Mouse (Mus musculus): ENCODE measurements around the gene Arid1b. TPM values are rescaled to one million over a fixed set of nuclear protein-coding genes. Genes with fewer than 3 reads are reported as not detected.

Arid1b gene
- polyA plus RNA-seq, 1 experiment from 2014 or later = 4.8 TPM

DNA sequence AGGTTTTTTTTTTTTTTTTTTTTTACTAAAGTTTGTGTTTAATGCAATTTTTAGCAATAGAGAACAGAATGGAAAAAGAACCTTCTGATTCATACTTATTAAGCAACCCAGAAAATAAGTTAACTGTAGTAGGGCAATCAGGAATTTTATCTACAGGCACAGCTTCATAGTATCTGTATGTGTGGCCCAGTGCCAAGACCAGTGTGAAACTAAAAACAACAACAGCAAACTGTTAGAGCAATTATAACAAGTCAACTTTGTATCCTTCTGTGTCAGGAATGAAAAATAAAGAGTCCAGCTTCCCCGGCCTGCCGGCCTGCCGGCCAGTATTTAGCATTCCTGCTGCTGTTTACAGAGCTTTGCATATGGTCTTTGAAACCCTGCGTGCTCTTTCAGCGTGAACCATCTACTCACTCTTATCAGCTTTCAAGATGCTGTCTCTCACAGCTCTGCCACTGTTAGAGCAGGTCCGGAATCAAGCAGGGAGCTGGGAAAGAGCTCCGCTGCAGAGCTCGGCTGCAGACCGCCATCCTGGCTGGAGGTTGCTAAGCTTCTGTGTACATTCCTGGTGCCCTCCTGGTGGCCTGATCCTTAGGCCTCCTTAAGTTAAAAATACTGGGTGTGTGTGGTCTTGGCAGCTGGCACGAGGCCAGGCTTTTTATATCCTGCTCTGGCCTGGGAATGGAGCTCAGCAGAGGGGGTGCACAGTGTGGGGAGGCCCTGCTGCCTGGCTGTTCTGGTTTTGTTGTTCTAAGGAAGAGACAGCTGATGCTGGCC is 64.0 kb downstream of the Arid1b start:
- peak overlapping the region; percentile 45 for H3K4me2 ChIP-seq (replicated peaks; ENCODE audit: low read depth)
- H3K36me3 ChIP-seq (ENCODE audit: control insufficient read depth, insufficient read depth) = no peaks in the 10 kb centered on the region
- no peak overlapping the region; the same call in 1 of the 2 replicates for H3K27ac ChIP-seq (ENCODE audit: low read depth, low read length)
- 0 out of 2 replicates have a peak, but pooled peaks have one; percentile 54 for ATAC-seq
- peak; percentile 17; the same call in 1 of the 2 replicates for TF ChIP-seq CTCF (IDR thresholded peaks at IDR 0.05; ENCODE audit: low read depth)
- peaks cover 28% of the 10 kb centered on the region; the same call in 1 of the 2 replicates for H3K4me1 ChIP-seq (replicated peaks; ENCODE audit: control insufficient read depth, insufficient read depth, low read length)
- no peaks in the 10 kb centered on the region for H3K9me3 ChIP-seq (ENCODE audit: control insufficient read depth)
- H3K27me3 ChIP-seq (replicated peaks; ENCODE audit: control insufficient read depth, insufficient read depth, low read length) = no peaks in the 10 kb centered on the region
- whole genome bisulfite sequencing = 3% methylated on average over 10 of the region's 10 CpGs
- no peak overlapping the region for H3K4me3 ChIP-seq (ENCODE audit: low read depth, low read length)
- no peak overlapping the region for H3K9ac ChIP-seq (ENCODE audit: low read depth, low read length)

- no peak overlapping the region for H3K4me3 ChIP-seq (ENCODE audit: low read depth, low read length)
- no peaks in the 10 kb centered on the region for H3K36me3 ChIP-seq (ENCODE audit: control insufficient read depth, insufficient read depth)
- 64% methylated on average over 9 of the region's 9 CpGs for WGBS
- H3K4me2 ChIP-seq (replicated peaks; ENCODE audit: low read depth) = 0 out of 2 replicates have a peak overlapping the region, but pooled peaks have one; percentile 25
- H3K9ac ChIP-seq (ENCODE audit: low read depth, low read length) = no peak overlapping the region
- peaks cover 23% of the 10 kb centered on the region; the same call in 1 of the 2 replicates for H3K4me1 ChIP-seq (replicated peaks; ENCODE audit: control insufficient read depth, insufficient read depth, low read length)
- H3K27me3 ChIP-seq (replicated peaks; ENCODE audit: control insufficient read depth, insufficient read depth, low read length) = no peaks in the 10 kb centered on the region
- no peak for TF ChIP-seq CTCF (IDR thresholded peaks at IDR 0.05; ENCODE audit: low read depth)
- no peak overlapping the region for H3K27ac ChIP-seq (ENCODE audit: low read depth, low read length)
- ATAC-seq = no peak
- no peaks in the 10 kb centered on the region for H3K9me3 ChIP-seq (ENCODE audit: control insufficient read depth)
Measured at GRCm38 (mm10) chr17:5059092-5059601, 65.0 kb downstream of the Arid1b start.

DNA sequence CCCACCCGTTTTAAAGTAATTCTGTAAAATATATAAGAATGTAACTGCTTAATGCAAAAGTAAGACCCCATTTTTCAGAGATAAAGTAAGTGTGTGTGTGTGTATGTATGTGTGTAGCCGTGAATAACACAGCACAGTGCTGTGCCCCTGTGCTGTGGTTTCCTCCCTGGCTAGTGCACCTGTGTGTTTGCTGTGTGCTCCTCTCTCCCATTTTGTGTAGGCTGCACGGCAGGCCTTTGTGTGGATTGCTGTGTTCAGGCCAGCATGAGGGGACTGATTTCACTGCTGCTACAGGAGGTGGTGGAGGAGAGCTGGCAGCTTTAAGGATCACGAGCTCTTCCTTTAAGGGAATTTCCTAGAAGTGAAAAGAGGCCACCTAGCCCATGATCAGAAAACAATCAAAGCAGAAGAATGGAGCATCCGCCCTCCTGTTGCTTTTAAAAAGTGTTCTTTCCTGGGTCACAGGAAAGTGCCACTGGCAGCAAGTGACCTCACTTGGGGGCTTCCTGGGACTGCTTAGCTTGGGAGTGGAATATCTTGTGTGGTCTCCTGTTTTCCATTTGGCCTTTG is 66.5 kb downstream of the Arid1b start:
- no peak for ATAC-seq
- Histone ChIP-seq H3K9ac (ENCODE audit: low read depth, low read length) (no peak overlapping the region), H3K27me3 (replicated peaks; ENCODE audit: control insufficient read depth, insufficient read depth, low read length) (no peaks in the 10 kb centered on the region), H3K4me3 (ENCODE audit: low read depth, low read length) (no peak overlapping the region), H3K9me3 (ENCODE audit: control insufficient read depth) (no peaks in the 10 kb centered on the region), H3K4me1 (replicated peaks; ENCODE audit: control insufficient read depth, insufficient read depth, low read length) (peaks cover 22% of the 10 kb centered on the region; the same call in 1 of the 2 replicates), H3K4me2 (replicated peaks; ENCODE audit: low read depth) (no peak overlapping the region), H3K36me3 (ENCODE audit: control insufficient read depth, insufficient read depth) (no peaks in the 10 kb centered on the region), H3K27ac (ENCODE audit: low read depth, low read length) (no peak overlapping the region)
- WGBS = 54% methylated on average over 5 of the region's 5 CpGs
- no peak for TF ChIP-seq CTCF (IDR thresholded peaks at IDR 0.05; ENCODE audit: low read depth)

- Histone ChIP-seq H3K9me3 (ENCODE audit: control insufficient read depth) (no peaks in the 10 kb centered on the region), H3K36me3 (ENCODE audit: control insufficient read depth, insufficient read depth) (no peaks in the 10 kb centered on the region), H3K27ac (ENCODE audit: low read depth, low read length) (no peak overlapping the region), H3K9ac (ENCODE audit: low read depth, low read length) (no peak overlapping the region), H3K4me3 (ENCODE audit: low read depth, low read length) (no peak overlapping the region), H3K27me3 (replicated peaks; ENCODE audit: control insufficient read depth, insufficient read depth, low read length) (no peaks in the 10 kb centered on the region), H3K4me2 (replicated peaks; ENCODE audit: low read depth) (no peak overlapping the region), H3K4me1 (replicated peaks; ENCODE audit: control insufficient read depth, insufficient read depth, low read length) (peaks cover 22% of the 10 kb centered on the region; the same call in 1 of the 2 replicates)
- 84% methylated on average over 3 of the region's 3 CpGs for WGBS
- TF ChIP-seq CTCF (IDR thresholded peaks at IDR 0.05; ENCODE audit: low read depth) = no peak
- no peak for ATAC-seq
Measured at GRCm38 (mm10) chr17:5061183-5061582, 67.1 kb downstream of the Arid1b start.

DNA sequence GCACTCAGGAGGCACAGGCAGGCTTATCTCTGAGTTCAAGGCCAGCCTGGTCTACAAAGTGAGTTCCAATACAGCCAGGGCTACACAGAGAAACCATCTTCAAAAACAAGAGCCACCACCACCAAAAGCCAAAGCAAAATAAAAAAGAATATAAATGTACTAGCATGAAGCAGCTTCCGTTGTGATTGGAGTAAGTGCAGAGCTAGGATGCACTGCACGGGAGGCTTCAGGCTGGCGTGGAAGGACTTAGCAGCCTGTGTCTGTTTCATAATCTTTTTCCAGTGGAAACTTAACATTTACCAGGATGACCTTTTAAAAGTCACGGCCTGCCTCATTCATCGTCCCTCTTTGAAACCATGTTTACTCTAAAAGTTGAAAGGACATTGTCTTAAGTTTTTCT is 67.5 kb downstream of the Arid1b start:
- no peak for TF ChIP-seq CTCF (IDR thresholded peaks at IDR 0.05; ENCODE audit: low read depth)
- no peaks in the 10 kb centered on the region for H3K36me3 ChIP-seq (ENCODE audit: control insufficient read depth, insufficient read depth)
- H3K4me2 ChIP-seq (replicated peaks; ENCODE audit: low read depth) = no peak overlapping the region
- H3K4me1 ChIP-seq (replicated peaks; ENCODE audit: control insufficient read depth, insufficient read depth, low read length) = peaks cover 20% of the 10 kb centered on the region; the same call in 1 of the 2 replicates
- no peaks in the 10 kb centered on the region for H3K27me3 ChIP-seq (replicated peaks; ENCODE audit: control insufficient read depth, insufficient read depth, low read length)
- H3K9ac ChIP-seq (ENCODE audit: low read depth, low read length) = no peak overlapping the region
- H3K27ac ChIP-seq (ENCODE audit: low read depth, low read length) = no peak overlapping the region
- 72% methylated on average over 5 of the region's 5 CpGs for WGBS
- no peak for ATAC-seq
- no peaks in the 10 kb centered on the region for H3K9me3 ChIP-seq (ENCODE audit: control insufficient read depth)
- no peak overlapping the region for H3K4me3 ChIP-seq (ENCODE audit: low read depth, low read length)

GRCm38 (mm10) chr17:5063471-5064176 is 69.5 kb downstream of the Arid1b start:
- peak; percentile 64; the same call in 1 of the 2 replicates for ATAC-seq
- H3K27me3 ChIP-seq (replicated peaks; ENCODE audit: control insufficient read depth, insufficient read depth, low read length) = no peaks in the 10 kb centered on the region
- H3K27ac ChIP-seq (ENCODE audit: low read depth, low read length) = no peak overlapping the region
- 0 out of 2 replicates have a peak, but pooled peaks cover 7% of the 10 kb centered on the region for H3K4me1 ChIP-seq (replicated peaks; ENCODE audit: control insufficient read depth, insufficient read depth, low read length)
- no peak for TF ChIP-seq CTCF (IDR thresholded peaks at IDR 0.05; ENCODE audit: low read depth)
- no peak overlapping the region for H3K4me2 ChIP-seq (replicated peaks; ENCODE audit: low read depth)
- H3K36me3 ChIP-seq (ENCODE audit: control insufficient read depth, insufficient read depth) = no peaks in the 10 kb centered on the region
- WGBS = 80% methylated on average over 9 of the region's 9 CpGs
- no peak overlapping the region for H3K9ac ChIP-seq (ENCODE audit: low read depth, low read length)
- no peak overlapping the region for H3K4me3 ChIP-seq (ENCODE audit: low read depth, low read length)
- H3K9me3 ChIP-seq (ENCODE audit: control insufficient read depth) = no peaks in the 10 kb centered on the region

Data from intestine, postnatal 0 days (tissue).